Mouse (Mus musculus) stomach, postnatal 0 days (tissue): ENCODE measurements around the gene Rag2. TPM values are rescaled to one million over a fixed set of nuclear protein-coding genes. Genes with fewer than 3 reads are reported as not detected.
A peak's percentile ranks its signal among the peaks of the same experiment; 100 is the strongest.

Experiments
- ATAC-seq: fragments of 200-750 bp; cut with Nextera tagmentation; 2 replicates; pipeline ENCODE4 v1.8.0; 2017; ENCODE audit not compliant: low FRiP score, low TSS enrichment
- DNase-seq: peaks from one replicate; pipeline ENCODE4 v3.0.0-alpha.2; 2016; ENCODE audit warnings: low spot score
- H3K27ac ChIP-seq: fragments of 300-500 bp; sonication (generic); replicated peaks from 2 replicates; pipeline ENCODE4 v1.5.1; 2014; ENCODE audit warnings: mild to moderate bottlenecking, control low read depth
- H3K27me3 ChIP-seq: fragments of 300-500 bp; sonication (generic); 2 replicates; pipeline ENCODE4 v1.6.1; 2014; ENCODE audit warnings: low read length; ENCODE audit not compliant: control insufficient read depth, insufficient read depth
- H3K36me3 ChIP-seq: fragments of 300-500 bp; sonication (generic); 2 replicates; pipeline ENCODE4 v1.6.1; 2014; ENCODE audit warnings: low read length, mixed read lengths; ENCODE audit not compliant: control insufficient read depth, insufficient read depth
- H3K4me1 ChIP-seq: fragments of 300-500 bp; sonication (generic); replicated peaks from 2 replicates; pipeline ENCODE4 v1.6.1; 2014; ENCODE audit warnings: antibody characterized with exemption; ENCODE audit not compliant: control insufficient read depth, insufficient read depth
- H3K4me2 ChIP-seq: fragments of 300-500 bp; sonication (generic); replicated peaks from 2 replicates; pipeline ENCODE4 v1.6.1; 2014; ENCODE audit warnings: low read depth, mild to moderate bottlenecking, control low read depth, moderate library complexity
- H3K4me3 ChIP-seq: fragments of 300-500 bp; sonication (generic); 2 replicates; pipeline ENCODE4 v1.5.1; 2014; ENCODE audit warnings: low read depth, low read length, control low read depth
- H3K9ac ChIP-seq: fragments of 300-500 bp; sonication (generic); 2 replicates; pipeline ENCODE4 v1.6.1; 2014; ENCODE audit warnings: mild to moderate bottlenecking, low read length, control low read depth, mixed read lengths
- H3K9me3 ChIP-seq: fragments of 300-500 bp; sonication (generic); 2 replicates; pipeline ENCODE4 v1.6.1; 2016; ENCODE audit warnings: low read length; ENCODE audit not compliant: control insufficient read depth
- CTCF ChIP-seq: IDR thresholded peaks from 2 replicates; pipeline ENCODE4 v1.5.1; 2016; ENCODE audit warnings: antibody characterized with exemption, low read depth, mild to moderate bottlenecking, moderate library complexity
- EP300 ChIP-seq: optimal IDR thresholded peaks from 2 replicates; pipeline ENCODE3; 2016; ENCODE audit warnings: antibody characterized with exemption
- WGBS: fragments of 180-500 bp; shearing (Covaris S2); extraction: QIAGEN DNeasy Blood & Tissue Kit; methylation state at CpG from one replicate; pipeline ENCODE4 v1.1.7; 2014; 5-methylcytosine and 5-hydroxymethylcytosine counted together
- polyA plus RNA-seq: library from polyadenylated mRNA; unstranded; fragments of >200 nt; fragmentation: Nextera tagmentation; extraction: Ambion mirVana; gene quantifications from 2 replicates; pipeline ENCODE4 v1.2.1, GENCODE M21; 2015

Gene Rag2
- polyA plus RNA-seq, 1 experiment from 2014 or later = not detected

GRCm38 (mm10) chr2:101627227-101627626, 2.7 kb downstream of the Rag2 start:
- Histone ChIP-seq H3K9me3 (no peaks in the 10 kb centered on the region), H3K27me3 (no peaks in the 10 kb centered on the region), H3K4me2 (no peak overlapping the region), H3K27ac (no peak overlapping the region), H3K4me1 (no peaks in the 10 kb centered on the region), H3K4me3 (no peak overlapping the region), H3K36me3 (no peaks in the 10 kb centered on the region), H3K9ac (no peak overlapping the region)
- TF ChIP-seq CTCF (no peak), EP300 (no peak)
- no peak for DNase-seq
- no peak for ATAC-seq

GRCm38 (mm10) chr2:101628297-101629236, 4.0 kb downstream of the Rag2 start:
- Histone ChIP-seq H3K27me3 (no peaks in the 10 kb centered on the region), H3K9me3 (no peaks in the 10 kb centered on the region)
- WGBS = 2% methylated on average over 31 of the region's 31 CpGs

GRCm38 (mm10) chr2:101638979-101639839, 14.7 kb downstream of the Rag2 start:
- no peaks in the 10 kb centered on the region for H3K9me3 ChIP-seq
- no peaks in the 10 kb centered on the region for H3K36me3 ChIP-seq
- no peak overlapping the region for H3K4me3 ChIP-seq
- no peaks in the 10 kb centered on the region for H3K4me1 ChIP-seq
- H3K27me3 ChIP-seq = no peaks in the 10 kb centered on the region
- DNase-seq = no peak
- no peak for ATAC-seq
- TF ChIP-seq CTCF (no peak), EP300 (no peak)
- no peak overlapping the region for H3K27ac ChIP-seq
- H3K4me2 ChIP-seq = no peak overlapping the region
- WGBS = 33% methylated on average over 7 of the region's 7 CpGs
- no peak overlapping the region for H3K9ac ChIP-seq

More at GRCm38 (mm10) chr2:101628297-101629236, 4.0 kb downstream of the Rag2 start:
- peak; percentile 99 for ATAC-seq
- DNase-seq = peak; percentile 72
- peak overlapping the region; percentile 50 for H3K4me2 ChIP-seq
- H3K4me1 ChIP-seq = no peaks in the 10 kb centered on the region
- H3K4me3 ChIP-seq = peak overlapping the region; percentile 61
- H3K27ac ChIP-seq = peak overlapping the region; percentile 61
- no peaks in the 10 kb centered on the region for H3K36me3 ChIP-seq
- peak overlapping the region; percentile 50 for H3K9ac ChIP-seq
- TF ChIP-seq EP300 (no peak), CTCF (peak; percentile 30)

- DNase-seq = no peak
- WGBS = 62% methylated on average over 3 of the region's 3 CpGs
Measured at GRCm38 (mm10) chr2:101639840-101640350, 15.4 kb downstream of the Rag2 start.

GRCm38 (mm10) chr2:101645841-101646240, 21.3 kb downstream of the Rag2 start:
- no peak overlapping the region for H3K27ac ChIP-seq
- no peak for DNase-seq
- ATAC-seq = no peak
- H3K9ac ChIP-seq = no peak overlapping the region
- no peak overlapping the region for H3K4me3 ChIP-seq
- H3K4me2 ChIP-seq = no peak overlapping the region
- no peaks in the 10 kb centered on the region for H3K27me3 ChIP-seq
- no peaks in the 10 kb centered on the region for H3K9me3 ChIP-seq
- H3K36me3 ChIP-seq = no peaks in the 10 kb centered on the region
- 91% methylated on average over 1 of the region's 1 CpGs for WGBS
- no peaks in the 10 kb centered on the region for H3K4me1 ChIP-seq
- no peak for TF ChIP-seq CTCF
- TF ChIP-seq EP300 = no peak

More at GRCm38 (mm10) chr2:101639840-101640350, 15.4 kb downstream of the Rag2 start:
- TF ChIP-seq EP300 = no peak
- no peak for TF ChIP-seq CTCF
- Histone ChIP-seq H3K9ac (no peak overlapping the region), H3K4me1 (no peaks in the 10 kb centered on the region), H3K4me3 (no peak overlapping the region), H3K4me2 (no peak overlapping the region), H3K36me3 (no peaks in the 10 kb centered on the region), H3K27me3 (no peaks in the 10 kb centered on the region), H3K27ac (no peak overlapping the region), H3K9me3 (no peaks in the 10 kb centered on the region)
- no peak for ATAC-seq
